Mouse (Mus musculus) intestine, postnatal 0 days (tissue): Measurements from ENCODE around the gene Bcl2l1. TPM values are rescaled to one million over a fixed set of nuclear protein-coding genes. Genes with fewer than 3 reads are reported as not detected.

Experiments
- ATAC-seq: fragments of 200-750 bp; cut with Nextera tagmentation; 2 replicates; pipeline ENCODE4 v1.8.0; 2017; ENCODE audit warnings: mild to moderate bottlenecking, moderate TSS enrichment, moderate library complexity
- H3K27ac ChIP-seq: fragments of 300-500 bp; sonication (generic); 2 replicates; pipeline ENCODE4 v1.5.1; 2014; ENCODE audit warnings: mild to moderate bottlenecking, low read depth, low read length, moderate library complexity
- H3K27me3 ChIP-seq: fragments of 300-500 bp; sonication (generic); replicated peaks from 2 replicates; pipeline ENCODE4 v1.6.1; 2014; ENCODE audit warnings: low read length, mixed read lengths; ENCODE audit not compliant: control insufficient read depth, insufficient read depth
- H3K36me3 ChIP-seq: fragments of 300-500 bp; sonication (generic); 2 replicates; pipeline ENCODE4 v1.6.1; 2014; ENCODE audit warnings: mild to moderate bottlenecking, moderate library complexity; ENCODE audit not compliant: control insufficient read depth, insufficient read depth
- H3K4me1 ChIP-seq: fragments of 300-500 bp; sonication (generic); replicated peaks from 2 replicates; pipeline ENCODE4 v1.6.1; 2014; ENCODE audit warnings: antibody characterized with exemption, low read length, mixed read lengths; ENCODE audit not compliant: control insufficient read depth, insufficient read depth
- H3K4me2 ChIP-seq: fragments of 300-500 bp; sonication (generic); replicated peaks from 2 replicates; pipeline ENCODE4 v1.6.1; 2014; ENCODE audit warnings: low read depth, mild to moderate bottlenecking, moderate library complexity
- H3K4me3 ChIP-seq: fragments of 300-500 bp; sonication (generic); 2 replicates; pipeline ENCODE4 v1.5.1; 2014; ENCODE audit warnings: low read depth, low read length
- H3K9ac ChIP-seq: fragments of 300-500 bp; sonication (generic); 2 replicates; pipeline ENCODE4 v1.6.1; 2014; ENCODE audit warnings: mild to moderate bottlenecking, low read depth, low read length
- H3K9me3 ChIP-seq: fragments of 300-500 bp; sonication (generic); 2 replicates; pipeline ENCODE4 v1.6.1; 2016; ENCODE audit warnings: mixed run types; ENCODE audit not compliant: control insufficient read depth
- CTCF ChIP-seq: sonication (generic); IDR thresholded peaks from 2 replicates; pipeline ENCODE4 v1.5.1; 2016; ENCODE audit warnings: low read depth, mild to moderate bottlenecking, control low read depth, antibody characterized with exemption, moderate library complexity
- WGBS: fragments of 180-500 bp; shearing (Covaris S2); extraction: QIAGEN DNeasy Blood & Tissue Kit; methylation state at CpG from one replicate; pipeline ENCODE4 v1.1.7; 2014; 5-methylcytosine and 5-hydroxymethylcytosine counted together
- polyA plus RNA-seq: library from polyadenylated mRNA; unstranded; fragments of >200 nt; fragmentation: Nextera tagmentation; extraction: Ambion mirVana; gene quantifications from 2 replicates; pipeline ENCODE4 v1.2.1, GENCODE M21; 2015

Gene Bcl2l1
- polyA plus RNA-seq, 1 experiment from 2014 or later, result 58.5 TPM

GRCm38 (mm10) chr2:152830021-152830921 is 1.3 kb downstream of the Bcl2l1 start:
- H3K27ac ChIP-seq, result peak overlapping the region; percentile 98
- TF ChIP-seq CTCF, result peak; percentile 81
- H3K9ac ChIP-seq, result peak overlapping the region; percentile 88
- H3K36me3 ChIP-seq, result 0 out of 2 replicates have a peak, but pooled peaks cover 2% of the 10 kb centered on the region
- H3K4me2 ChIP-seq, result peak overlapping the region; percentile 80
- no peaks in the 10 kb centered on the region for H3K27me3 ChIP-seq
- WGBS, result 1% methylated on average over 30 of the region's 31 CpGs
- ATAC-seq, result peak; percentile 76
- H3K4me1 ChIP-seq, result peaks cover 12% of the 10 kb centered on the region
- H3K4me3 ChIP-seq, result peak overlapping the region; percentile 80
- no peaks in the 10 kb centered on the region for H3K9me3 ChIP-seq

- Histone ChIP-seq H3K27ac (peak overlapping the region; percentile 98), H3K27me3 (no peaks in the 10 kb centered on the region), H3K4me2 (peak overlapping the region; percentile 80), H3K36me3 (0 out of 2 replicates have a peak, but pooled peaks cover 2% of the 10 kb centered on the region), H3K9ac (peak overlapping the region; percentile 88), H3K9me3 (no peaks in the 10 kb centered on the region), H3K4me1 (peaks cover 12% of the 10 kb centered on the region), H3K4me3 (peak overlapping the region; percentile 80)
- no peak for ATAC-seq
- 42% methylated on average over 23 of the region's 23 CpGs for WGBS
- TF ChIP-seq CTCF, result no peak
Observed at GRCm38 (mm10) chr2:152829367-152829881, 2.1 kb downstream of the Bcl2l1 start.

- Histone ChIP-seq H3K4me3 (peak overlapping the region; percentile 80), H3K4me2 (peak overlapping the region; percentile 80), H3K36me3 (0 out of 2 replicates have a peak, but pooled peaks cover 2% of the 10 kb centered on the region), H3K27me3 (no peaks in the 10 kb centered on the region), H3K4me1 (peaks cover 12% of the 10 kb centered on the region), H3K27ac (peak overlapping the region; percentile 98), H3K9me3 (no peaks in the 10 kb centered on the region), H3K9ac (peak overlapping the region; percentile 88)
- peak; percentile 57 for ATAC-seq
- TF ChIP-seq CTCF, result no peak
- 25% methylated on average over 1 of the region's 1 CpGs for WGBS
Observed at GRCm38 (mm10) chr2:152828532-152828931, 3.0 kb downstream of the Bcl2l1 start.

- WGBS, result 38% methylated on average over 4 of the region's 4 CpGs
- Histone ChIP-seq H3K36me3 (0 out of 2 replicates have a peak, but pooled peaks cover 2% of the 10 kb centered on the region), H3K9ac (no peak overlapping the region), H3K4me2 (peak overlapping the region; percentile 80), H3K4me3 (peak overlapping the region; percentile 80), H3K4me1 (peaks cover 12% of the 10 kb centered on the region), H3K9me3 (no peaks in the 10 kb centered on the region), H3K27me3 (no peaks in the 10 kb centered on the region), H3K27ac (peak overlapping the region; percentile 98)
- no peak for TF ChIP-seq CTCF
- ATAC-seq, result peak; percentile 18; the same call in 1 of the 2 replicates
Observed at GRCm38 (mm10) chr2:152828011-152828370, 3.5 kb downstream of the Bcl2l1 start.

- 46% methylated on average over 8 of the region's 8 CpGs for WGBS
Observed at GRCm38 (mm10) chr2:152827321-152828010, 4.1 kb downstream of the Bcl2l1 start.

GRCm38 (mm10) chr2:152826481-152826880 is 5.0 kb downstream of the Bcl2l1 start:
- no peak for ATAC-seq
- H3K9me3 ChIP-seq, result no peaks in the 10 kb centered on the region

More at GRCm38 (mm10) chr2:152827321-152828010, 4.1 kb downstream of the Bcl2l1 start:
- Histone ChIP-seq H3K27ac (peak overlapping the region; percentile 98), H3K9ac (no peak overlapping the region; the same call in 1 of the 2 replicates), H3K4me2 (peak overlapping the region; percentile 80), H3K27me3 (no peaks in the 10 kb centered on the region), H3K4me3 (peak overlapping the region; percentile 80; the same call in 1 of the 2 replicates), H3K36me3 (0 out of 2 replicates have a peak, but pooled peaks cover 2% of the 10 kb centered on the region), H3K4me1 (peaks cover 15% of the 10 kb centered on the region), H3K9me3 (no peaks in the 10 kb centered on the region)
- TF ChIP-seq CTCF, result no peak
- no peak for ATAC-seq

More at GRCm38 (mm10) chr2:152826481-152826880, 5.0 kb downstream of the Bcl2l1 start:
- Histone ChIP-seq H3K4me3 (no peak overlapping the region), H3K4me2 (no peak overlapping the region), H3K27me3 (no peaks in the 10 kb centered on the region), H3K27ac (no peak overlapping the region), H3K36me3 (0 out of 2 replicates have a peak, but pooled peaks cover 2% of the 10 kb centered on the region), H3K9ac (no peak overlapping the region), H3K4me1 (peaks cover 15% of the 10 kb centered on the region)
- 74% methylated on average over 3 of the region's 3 CpGs for WGBS
- TF ChIP-seq CTCF, result no peak
